Mouse (Mus musculus): ENCODE results near the gene Lfng.

DNA sequence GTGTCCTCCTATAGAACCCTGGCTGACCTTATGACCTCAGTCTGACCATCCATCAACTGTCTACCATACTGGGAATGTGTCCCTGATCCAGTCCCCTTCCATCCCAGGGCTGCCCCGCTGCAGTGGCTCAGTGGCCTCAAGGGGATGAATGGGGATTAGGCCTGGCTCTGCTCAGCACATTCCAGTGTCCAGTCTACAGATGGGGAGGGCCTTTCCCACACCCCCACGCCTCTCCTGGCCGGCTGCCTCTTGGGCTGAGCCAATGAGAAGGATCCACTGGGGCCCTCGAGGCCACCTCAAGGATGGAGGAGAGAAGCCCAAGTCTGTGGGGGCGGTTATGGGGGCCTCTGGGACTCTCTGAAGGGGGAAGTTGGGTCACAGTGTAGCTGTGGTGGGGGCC is 41.7 kb upstream of the Lfng start:
- TF ChIP-seq CTCF (IDR thresholded peaks at IDR 0.05; ENCODE audit: low read depth) = 0 out of 2 replicates have a peak, but pooled peaks have one; percentile 8
- no peak for TF ChIP-seq EP300 (optimal IDR thresholded peaks at IDR 0.05)
